Mouse (Mus musculus) liver, embryonic 16.5 days (tissue): Measurements from ENCODE around the gene Fmr1. TPM values are rescaled to one million over a fixed set of nuclear protein-coding genes. Genes with fewer than 3 reads are reported as not detected.
"Not testable (repeated sequence)": the region's sequence is repeated elsewhere in the genome, so short reads cannot be mapped to it uniquely, and the experiment has no call there.

Experiments
- ATAC-seq: fragments of 200-750 bp; cut with Nextera tagmentation; 2 replicates; pipeline ENCODE4 v1.8.0; 2017; ENCODE audit warnings: low read depth, mild to moderate bottlenecking, moderate number of reproducible peaks, moderate library complexity
- H3K27ac ChIP-seq: fragments of 300-500 bp; sonication (generic); 2 replicates; pipeline ENCODE4 v1.5.1; 2014; ENCODE audit warnings: mild to moderate bottlenecking, low read length
- H3K27me3 ChIP-seq: fragments of 300-500 bp; sonication (generic); 2 replicates; pipeline ENCODE4 v1.6.1; 2014; ENCODE audit warnings: low read depth, low read length, mixed read lengths; ENCODE audit not compliant: control insufficient read depth, insufficient read depth
- H3K36me3 ChIP-seq: fragments of 300-500 bp; sonication (generic); 2 replicates; pipeline ENCODE4 v1.6.1; 2014; ENCODE audit warnings: mild to moderate bottlenecking; ENCODE audit not compliant: control insufficient read depth, insufficient read depth
- H3K4me1 ChIP-seq: fragments of 300-500 bp; sonication (generic); 2 replicates; pipeline ENCODE4 v1.6.1; 2014; ENCODE audit warnings: low read depth, low read length, mixed read lengths; ENCODE audit not compliant: control insufficient read depth
- H3K4me2 ChIP-seq: fragments of 300-500 bp; sonication (generic); 2 replicates; pipeline ENCODE4 v1.6.1; 2014; ENCODE audit warnings: low read depth, low read length, mixed read lengths
- H3K4me3 ChIP-seq: fragments of 300-500 bp; sonication (generic); 2 replicates; pipeline ENCODE4 v1.5.1; 2014; ENCODE audit warnings: low read depth, mild to moderate bottlenecking, low read length
- H3K9ac ChIP-seq: fragments of 300-500 bp; sonication (generic); 2 replicates; pipeline ENCODE4 v1.6.1; 2014; ENCODE audit warnings: low read depth, low read length
- H3K9me3 ChIP-seq: fragments of 300-500 bp; sonication (generic); replicated peaks from 2 replicates; pipeline ENCODE4 v1.6.1; 2016; ENCODE audit warnings: low read length; ENCODE audit not compliant: control insufficient read depth
- WGBS: fragments of 180-500 bp; shearing (Covaris S2); extraction: QIAGEN DNeasy Blood & Tissue Kit; methylation state at CpG from one replicate; pipeline ENCODE4 v1.1.7; 2014; ENCODE audit not compliant: insufficient replicate concordance; 5-methylcytosine and 5-hydroxymethylcytosine counted together
- polyA plus RNA-seq: library from polyadenylated mRNA; unstranded; fragments of >200 nt; fragmentation: Nextera tagmentation; extraction: Ambion mirVana; gene quantifications from 2 replicates; pipeline ENCODE4 v1.2.1, GENCODE M21; 2015

Fmr1 gene
- 24.0 and 24.4 TPM in 2 replicates for polyA plus RNA-seq

DNA sequence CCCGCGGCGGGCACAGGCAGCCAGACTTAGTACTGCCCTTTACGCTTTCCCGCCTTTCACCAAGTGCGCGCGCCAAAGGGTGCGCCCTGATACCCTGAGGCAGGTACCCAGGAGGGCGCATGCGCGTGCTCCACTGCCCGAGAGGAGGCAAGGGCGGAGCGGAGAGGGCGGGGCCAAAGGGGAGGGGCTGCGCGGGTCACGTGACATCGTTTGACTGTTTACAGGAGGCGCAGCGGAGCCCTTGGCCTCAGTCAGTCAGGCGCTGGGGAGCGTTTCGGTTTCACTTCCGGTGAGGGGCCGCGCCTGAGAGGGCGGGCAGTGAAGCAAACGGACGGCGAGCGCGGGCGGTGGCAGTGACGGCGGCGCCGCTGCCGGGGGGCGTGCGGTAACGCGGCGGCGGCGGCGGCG lies at the start of gene Fmr1:
TSS of gene Fmr1 (plus strand) at position 209 of the 408 bp plus-strand sequence.
- H3K4me1 ChIP-seq = no peaks in the 10 kb centered on the region
- no peaks in the 10 kb centered on the region for H3K9me3 ChIP-seq
- 18% methylated on average over 39 of the region's 49 CpGs for WGBS
- peak within 1 kb of the TSS; percentile 83 for H3K9ac ChIP-seq
- H3K4me2 ChIP-seq = peak within 1 kb of the TSS; percentile 72
- ATAC-seq = peak; percentile 96
- peak within 1 kb of the TSS; percentile 79 for H3K4me3 ChIP-seq
- peak within 1 kb of the TSS; percentile 93 for H3K27ac ChIP-seq
- H3K27me3 ChIP-seq = no peaks in the 10 kb centered on the region
- H3K36me3 ChIP-seq = no peaks in the 10 kb centered on the region

DNA sequence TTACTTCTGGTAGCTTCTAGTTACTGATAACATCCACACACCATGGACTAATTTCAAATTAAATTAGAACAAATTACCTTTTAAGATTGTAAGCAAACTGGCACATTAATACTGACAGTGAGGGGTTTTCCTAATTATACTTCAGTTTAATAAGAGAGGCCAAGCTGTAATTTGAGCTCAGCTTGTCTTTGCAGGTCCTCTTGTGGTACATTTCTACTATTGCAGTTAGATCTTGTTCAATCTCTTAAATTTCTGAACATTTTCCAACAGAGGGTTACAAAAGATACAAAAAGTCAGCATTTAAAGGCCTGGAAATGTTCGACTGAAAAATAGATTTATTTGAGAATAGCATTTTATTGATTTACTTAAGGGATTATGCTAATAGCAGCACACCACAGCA lies 36.7 kb upstream of the Fmr1 start:
- no peak overlapping the region for H3K9ac ChIP-seq
- no peaks in the 10 kb centered on the region for H3K9me3 ChIP-seq
- no peak for ATAC-seq
- 29% methylated on average over 1 of the region's 1 CpGs for WGBS
- H3K4me2 ChIP-seq = no peak overlapping the region
- H3K36me3 ChIP-seq = no peaks in the 10 kb centered on the region
- H3K4me1 ChIP-seq = no peaks in the 10 kb centered on the region
- H3K4me3 ChIP-seq = no peak overlapping the region
- no peaks in the 10 kb centered on the region for H3K27me3 ChIP-seq
- no peak overlapping the region for H3K27ac ChIP-seq

DNA sequence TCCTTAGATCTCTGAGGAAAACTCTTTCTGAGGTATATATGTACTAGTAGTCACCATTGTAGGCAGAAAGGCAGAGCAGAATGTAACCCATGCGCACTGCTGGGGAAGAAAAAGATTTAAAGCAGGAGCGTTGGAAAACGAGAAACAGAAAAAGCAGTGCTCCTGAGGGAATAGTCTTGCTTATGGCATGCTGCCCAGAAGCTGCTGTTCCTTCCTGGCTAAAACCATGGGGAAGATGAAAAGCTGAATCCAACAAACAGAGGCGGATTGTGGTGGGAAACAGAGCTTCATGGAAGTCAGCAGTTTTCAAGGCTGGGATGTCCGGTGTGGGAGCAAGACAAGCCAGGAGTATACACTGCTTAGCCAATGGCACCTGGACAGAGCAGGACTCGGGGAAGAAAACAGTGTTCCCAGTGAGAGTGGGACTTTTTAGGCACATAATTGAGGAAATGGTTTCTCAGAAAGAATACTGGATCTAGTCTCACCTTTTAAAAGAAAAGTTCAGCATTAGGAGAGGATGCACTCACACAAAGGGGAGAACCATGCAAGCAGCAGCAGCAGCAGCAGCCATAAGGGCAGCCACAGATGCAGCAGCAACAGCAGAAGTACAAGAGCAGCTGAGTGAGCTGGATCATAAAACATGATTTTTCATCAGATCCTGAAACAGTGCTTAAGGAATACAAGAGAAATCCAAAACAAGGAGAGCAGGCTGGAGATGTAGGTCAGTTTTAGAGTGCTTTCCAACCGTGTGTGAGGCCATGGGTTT lies 33.0 kb upstream of the Fmr1 start:
- Histone ChIP-seq H3K4me1 (no peaks in the 10 kb centered on the region), H3K4me3 (no peak overlapping the region), H3K36me3 (no peaks in the 10 kb centered on the region), H3K9me3 (no peaks in the 10 kb centered on the region), H3K4me2 (no peak overlapping the region), H3K9ac (no peak overlapping the region), H3K27me3 (no peaks in the 10 kb centered on the region), H3K27ac (no peak overlapping the region)
- no peak for ATAC-seq
- 51% methylated on average over 7 of the region's 7 CpGs for WGBS

DNA sequence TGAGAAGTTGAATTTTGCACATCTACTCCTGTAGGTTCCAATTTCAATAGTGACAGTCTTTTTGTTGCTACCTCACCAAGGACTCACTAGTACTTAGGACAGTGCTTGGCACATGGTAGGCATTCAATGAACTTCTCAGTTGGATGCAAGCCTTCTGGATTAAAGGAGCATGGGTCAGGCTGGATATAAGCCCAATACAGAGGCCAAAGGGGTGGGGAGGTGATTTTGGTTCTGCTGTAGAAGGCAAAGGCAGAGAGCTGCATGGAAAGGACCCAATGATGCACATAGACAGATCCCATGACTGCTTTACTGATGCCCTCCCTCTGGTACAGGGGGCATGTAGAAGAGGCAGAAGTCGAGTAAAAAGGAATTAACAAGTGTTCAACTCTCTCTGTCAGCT lies 833 bp upstream of the Fmr1 start:
- WGBS = 29% methylated on average over 1 of the region's 1 CpGs
- Histone ChIP-seq H3K27ac (no peak overlapping the region), H3K4me2 (peak overlapping the region; percentile 72)

DNA sequence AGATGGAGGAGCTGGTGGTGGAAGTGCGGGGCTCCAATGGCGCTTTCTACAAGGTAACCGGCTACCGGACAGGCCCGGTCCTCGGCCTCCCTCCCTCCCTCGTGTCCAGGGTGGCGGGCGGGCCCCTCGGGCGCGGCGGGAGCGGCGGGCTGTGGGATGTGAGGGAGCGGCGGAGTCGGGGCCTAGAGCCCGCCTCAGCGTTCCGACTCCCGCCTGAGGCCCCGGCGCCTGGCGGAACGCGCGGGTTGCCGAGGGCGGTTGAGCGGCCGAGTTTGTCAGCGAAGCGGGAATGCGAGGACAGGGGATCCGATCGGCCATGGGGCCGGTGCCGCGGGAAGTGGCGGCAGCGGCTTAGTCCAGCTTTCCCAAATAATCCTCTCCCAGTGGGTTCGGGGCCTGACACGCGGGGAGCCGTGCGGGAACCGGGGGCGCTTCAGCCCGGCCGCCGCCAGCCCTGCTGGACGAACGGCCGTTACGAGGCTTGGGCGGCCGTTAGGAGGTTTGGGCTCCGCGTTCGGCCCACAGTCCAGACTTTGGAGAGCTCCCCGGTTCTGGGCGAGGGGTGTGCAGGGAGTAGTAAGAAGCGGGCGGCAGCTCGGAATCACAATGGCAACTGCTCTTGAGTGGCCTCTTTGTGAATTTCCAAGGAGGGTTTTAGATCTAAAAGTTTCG lies 610 bp downstream of the Fmr1 start:
- 27% methylated on average over 52 of the region's 67 CpGs for WGBS
- ATAC-seq = peak; percentile 56
- H3K4me2 ChIP-seq = peak overlapping the region; percentile 14
- H3K4me1 ChIP-seq = no peaks in the 10 kb centered on the region
- peak overlapping the region; percentile 79 for H3K4me3 ChIP-seq
- H3K9me3 ChIP-seq = no peaks in the 10 kb centered on the region
- H3K36me3 ChIP-seq = no peaks in the 10 kb centered on the region
- H3K27ac ChIP-seq = peak overlapping the region; percentile 93
- peak overlapping the region; percentile 83 for H3K9ac ChIP-seq
- H3K27me3 ChIP-seq = no peaks in the 10 kb centered on the region

More for the DNA sequence above, 833 bp upstream of the Fmr1 start:
- Histone ChIP-seq H3K4me3 (peak overlapping the region; percentile 79; the same call in 1 of the 2 replicates), H3K9me3 (no peaks in the 10 kb centered on the region), H3K4me1 (no peaks in the 10 kb centered on the region), H3K9ac (peak overlapping the region; percentile 59), H3K36me3 (no peaks in the 10 kb centered on the region), H3K27me3 (no peaks in the 10 kb centered on the region)
- no peak for ATAC-seq

DNA sequence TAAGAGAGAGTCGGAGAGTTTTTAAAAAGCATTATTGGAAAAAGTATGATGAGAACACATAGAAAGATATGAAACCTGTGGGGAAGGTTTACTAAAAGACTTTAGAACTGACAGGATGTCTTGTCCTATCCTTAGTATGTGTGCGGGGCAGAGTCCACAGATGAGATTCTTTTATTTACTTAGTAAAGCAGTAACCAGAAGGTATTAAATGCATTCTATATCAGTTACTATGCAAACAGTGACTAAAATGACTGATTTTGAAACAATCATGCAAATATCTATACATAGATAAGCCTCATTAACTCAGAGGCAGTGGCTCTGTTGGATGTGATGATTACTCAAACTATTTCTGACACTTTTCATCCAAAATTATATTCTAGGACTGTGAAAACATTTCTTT lies 6.4 kb downstream of the Fmr1 start:
- H3K36me3 ChIP-seq = no peaks in the 10 kb centered on the region
- ATAC-seq = no peak

DNA sequence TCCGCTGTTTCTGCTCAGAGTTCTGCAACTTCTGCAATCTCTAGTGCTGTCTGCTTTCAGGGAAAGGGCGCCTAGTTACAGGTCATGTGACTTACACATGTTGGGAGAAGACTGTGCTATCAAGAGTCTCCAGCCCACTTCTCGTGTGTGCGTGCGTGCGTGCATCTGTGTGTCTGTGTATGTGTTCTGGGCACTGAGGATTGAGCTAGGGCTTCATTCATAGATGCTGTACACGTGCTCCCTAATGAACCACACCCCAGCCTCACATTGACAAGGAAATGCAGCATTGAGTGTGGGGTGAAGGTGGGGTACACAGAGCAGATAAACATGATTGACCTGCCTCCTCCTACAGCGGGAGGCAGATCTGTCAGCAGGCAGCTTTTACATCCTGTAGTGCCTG lies 13.6 kb downstream of the Fmr1 start:
- peak; percentile 19; the same call in 1 of the 2 replicates for ATAC-seq
- WGBS = 58% methylated on average over 8 of the region's 8 CpGs
- not testable (repeated sequence) for H3K27me3 ChIP-seq, H3K9ac ChIP-seq, H3K36me3 ChIP-seq, H3K9me3 ChIP-seq, H3K4me3 ChIP-seq, H3K4me2 ChIP-seq, H3K4me1 ChIP-seq, H3K27ac ChIP-seq

More for the DNA sequence above, 6.4 kb downstream of the Fmr1 start:
- Histone ChIP-seq H3K27ac (no peak overlapping the region), H3K4me3 (no peak overlapping the region), H3K27me3 (no peaks in the 10 kb centered on the region), H3K9me3 (no peaks in the 10 kb centered on the region), H3K4me2 (no peak overlapping the region), H3K9ac (no peak overlapping the region), H3K4me1 (no peaks in the 10 kb centered on the region)
- 72% methylated on average over 2 of the region's 2 CpGs for WGBS

DNA sequence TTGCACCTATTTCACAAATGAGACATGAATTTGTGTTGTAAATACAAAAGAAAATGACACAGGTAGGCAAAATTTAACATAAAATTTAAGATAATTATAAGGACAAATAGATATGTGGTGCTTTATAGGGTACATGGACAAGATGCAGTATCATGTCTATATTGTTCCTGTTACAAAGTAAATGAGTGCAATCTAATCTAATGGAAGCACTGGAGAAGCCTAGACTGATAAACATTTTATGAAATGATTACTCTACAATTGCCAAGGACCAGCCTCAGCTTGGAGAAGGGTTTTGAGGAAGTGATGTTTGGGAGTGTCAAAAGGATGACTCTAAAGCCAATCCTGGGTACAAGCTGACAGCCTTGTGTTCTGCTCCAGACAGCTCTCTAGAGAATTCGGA lies 58.6 kb downstream of the Fmr1 start:
- WGBS = 43% methylated on average over 1 of the region's 1 CpGs
- Histone ChIP-seq H3K4me3 (no peak overlapping the region), H3K27ac (no peak overlapping the region), H3K4me2 (no peak overlapping the region), H3K4me1 (no peaks in the 10 kb centered on the region), H3K27me3 (no peaks in the 10 kb centered on the region), H3K9me3 (no peaks in the 10 kb centered on the region), H3K36me3 (no peaks in the 10 kb centered on the region), H3K9ac (no peak overlapping the region)
- ATAC-seq = no peak

DNA sequence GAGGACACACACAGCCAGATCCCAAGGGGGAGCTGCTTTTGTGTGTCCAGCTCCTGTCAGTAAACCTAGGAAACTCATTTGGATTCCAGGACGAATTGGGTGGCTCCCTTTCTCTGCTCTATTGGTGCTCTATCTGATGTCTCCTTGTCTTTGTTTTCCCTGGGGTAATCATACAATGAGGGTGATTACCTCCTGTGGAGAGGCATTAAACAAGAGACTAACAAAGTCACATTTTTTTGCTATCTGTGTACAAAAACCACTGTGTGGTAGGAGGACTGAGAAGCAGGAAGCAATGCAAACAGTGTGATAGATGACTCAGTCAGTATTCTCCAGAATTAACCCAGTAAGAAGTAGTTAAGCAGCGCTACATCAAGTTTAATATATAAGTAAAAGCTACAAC lies 61.7 kb downstream of the Fmr1 start:
- Histone ChIP-seq H3K4me2 (no peak overlapping the region), H3K27me3 (no peaks in the 10 kb centered on the region), H3K4me3 (no peak overlapping the region), H3K27ac (no peak overlapping the region), H3K9ac (no peak overlapping the region), H3K4me1 (no peaks in the 10 kb centered on the region), H3K36me3 (no peaks in the 10 kb centered on the region), H3K9me3 (no peaks in the 10 kb centered on the region)
- WGBS = 29% methylated on average over 2 of the region's 2 CpGs
- ATAC-seq = no peak
